Mouse (Mus musculus): ENCODE data around the gene Prkn. TPM values are rescaled to one million over a fixed set of nuclear protein-coding genes. Genes with fewer than 3 reads are reported as not detected.

Gene Prkn
- polyA plus RNA-seq, 1 experiment: 5.7 TPM

GRCm38 (mm10) chr17:10887924-10888323 lies 47.7 kb downstream of the Prkn start:
- TF ChIP-seq POLR2A (IDR thresholded peaks at IDR 0.05; ENCODE audit: borderline replicate concordance, extremely low read depth, insufficient read depth, insufficient read length, poor library complexity, severe bottlenecking) (no peak), CTCF (IDR thresholded peaks at IDR 0.05; ENCODE audit: borderline replicate concordance, extremely low read depth, insufficient read depth, insufficient read length) (no peak)
- DNase-seq (ENCODE audit: low read depth): peak; percentile 45

DNA sequence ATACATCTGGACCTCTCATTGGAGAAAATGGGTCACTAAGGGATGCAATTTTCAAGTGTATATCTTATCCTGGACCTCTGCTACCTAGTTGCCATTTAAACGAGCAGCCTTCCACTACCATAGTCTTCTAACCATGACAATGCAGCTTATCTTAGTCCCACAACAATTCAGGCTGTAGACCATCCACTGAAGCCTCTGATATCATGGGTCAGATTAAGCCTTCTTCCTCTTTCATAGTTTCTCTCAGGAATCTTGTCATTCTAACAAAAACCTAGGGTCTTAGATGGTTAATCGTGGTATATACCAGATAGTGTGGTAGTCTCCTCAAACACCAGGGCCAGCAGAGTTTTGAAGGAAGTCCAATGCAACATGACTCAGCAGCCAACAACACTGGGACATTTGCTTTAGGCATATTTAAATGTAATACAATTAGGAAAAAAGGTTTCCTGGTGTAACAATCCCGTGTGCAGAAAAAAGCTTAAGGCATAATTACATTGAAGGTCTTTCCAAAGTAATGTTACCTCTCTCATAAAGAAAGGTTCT lies 61.6 kb downstream of the Prkn start:
- no peak for DNase-seq (ENCODE audit: low read depth)
- TF ChIP-seq POLR2A (IDR thresholded peaks at IDR 0.05; ENCODE audit: borderline replicate concordance, extremely low read depth, insufficient read depth, insufficient read length, poor library complexity, severe bottlenecking) (no peak), CTCF (IDR thresholded peaks at IDR 0.05; ENCODE audit: borderline replicate concordance, extremely low read depth, insufficient read depth, insufficient read length) (no peak)

GRCm38 (mm10) chr17:10936698-10937097 lies 96.5 kb downstream of the Prkn start:
- DNase-seq (ENCODE audit: low read depth): no peak
- TF ChIP-seq CTCF (IDR thresholded peaks at IDR 0.05; ENCODE audit: borderline replicate concordance, extremely low read depth, insufficient read depth, insufficient read length) (no peak), POLR2A (IDR thresholded peaks at IDR 0.05; ENCODE audit: borderline replicate concordance, extremely low read depth, insufficient read depth, insufficient read length, poor library complexity, severe bottlenecking) (no peak)

DNA sequence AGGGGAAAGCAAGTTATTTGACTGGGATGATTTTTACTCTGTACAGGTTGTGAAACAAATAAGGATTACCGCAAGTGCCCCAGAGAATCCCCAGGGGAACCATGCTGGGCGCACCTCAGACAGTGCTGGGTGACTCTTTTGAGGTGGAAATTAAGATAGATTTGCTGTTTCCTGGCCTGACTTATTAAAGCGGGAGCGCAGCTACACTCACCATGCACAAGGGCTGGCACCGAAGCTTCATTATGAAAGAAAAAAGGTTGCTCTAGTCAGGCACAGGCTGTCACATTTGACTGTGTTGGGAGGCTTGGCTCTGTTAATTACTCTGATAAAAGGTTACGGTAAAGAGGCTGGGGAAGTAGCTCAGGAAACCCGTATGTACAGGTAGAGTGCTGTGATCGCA lies 97.7 kb downstream of the Prkn start:
- TF ChIP-seq POLR2A (IDR thresholded peaks at IDR 0.05; ENCODE audit: borderline replicate concordance, extremely low read depth, insufficient read depth, insufficient read length, poor library complexity, severe bottlenecking) (no peak), CTCF (IDR thresholded peaks at IDR 0.05; ENCODE audit: borderline replicate concordance, extremely low read depth, insufficient read depth, insufficient read length) (no peak)
- DNase-seq (ENCODE audit: low read depth): peak; percentile 56

DNA sequence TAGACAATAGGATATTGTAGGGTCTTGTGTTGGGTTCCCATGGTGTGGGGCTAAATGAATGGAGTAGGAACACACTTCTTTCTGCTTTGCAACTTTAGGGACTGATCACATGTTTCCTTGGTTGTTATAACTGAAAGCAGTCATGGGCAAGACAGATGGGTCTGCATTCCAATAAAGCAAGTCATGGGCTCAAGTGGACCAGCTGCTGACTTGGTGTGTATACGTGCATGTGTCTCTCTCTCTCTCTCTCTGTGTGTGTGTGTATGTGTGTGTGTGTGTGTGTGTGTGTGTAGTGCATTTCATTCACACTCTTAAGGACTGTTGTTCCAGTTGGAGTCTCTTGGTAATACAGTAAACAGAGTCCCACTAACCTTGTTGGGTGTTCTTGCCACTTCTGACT lies 98.6 kb downstream of the Prkn start:
- DNase-seq (ENCODE audit: low read depth): peak; percentile 13
- TF ChIP-seq POLR2A (IDR thresholded peaks at IDR 0.05; ENCODE audit: borderline replicate concordance, extremely low read depth, insufficient read depth, insufficient read length, poor library complexity, severe bottlenecking) (no peak), CTCF (IDR thresholded peaks at IDR 0.05; ENCODE audit: borderline replicate concordance, extremely low read depth, insufficient read depth, insufficient read length) (no peak)

GRCm38 (mm10) chr17:10946552-10946951 lies 106.4 kb downstream of the Prkn start:
- peak; percentile 7 for DNase-seq (ENCODE audit: low read depth)
- no peak for TF ChIP-seq CTCF (IDR thresholded peaks at IDR 0.05; ENCODE audit: borderline replicate concordance, extremely low read depth, insufficient read depth, insufficient read length)
- no peak for TF ChIP-seq POLR2A (IDR thresholded peaks at IDR 0.05; ENCODE audit: borderline replicate concordance, extremely low read depth, insufficient read depth, insufficient read length, poor library complexity, severe bottlenecking)

- DNase-seq (ENCODE audit: low read depth): no peak
- TF ChIP-seq POLR2A (IDR thresholded peaks at IDR 0.05; ENCODE audit: borderline replicate concordance, extremely low read depth, insufficient read depth, insufficient read length, poor library complexity, severe bottlenecking) (no peak), CTCF (IDR thresholded peaks at IDR 0.05; ENCODE audit: borderline replicate concordance, extremely low read depth, insufficient read depth, insufficient read length) (no peak)
These were observed 107.4 kb downstream of the Prkn start for GRCm38 (mm10) chr17:10947614-10948013.

GRCm38 (mm10) chr17:10959066-10959864 lies 119.1 kb downstream of the Prkn start:
- TF ChIP-seq POLR2A (IDR thresholded peaks at IDR 0.05; ENCODE audit: borderline replicate concordance, extremely low read depth, insufficient read depth, insufficient read length, poor library complexity, severe bottlenecking): no peak
- TF ChIP-seq CTCF (IDR thresholded peaks at IDR 0.05; ENCODE audit: borderline replicate concordance, extremely low read depth, insufficient read depth, insufficient read length): no peak
- peak; percentile 62 for DNase-seq (ENCODE audit: low read depth)

DNA sequence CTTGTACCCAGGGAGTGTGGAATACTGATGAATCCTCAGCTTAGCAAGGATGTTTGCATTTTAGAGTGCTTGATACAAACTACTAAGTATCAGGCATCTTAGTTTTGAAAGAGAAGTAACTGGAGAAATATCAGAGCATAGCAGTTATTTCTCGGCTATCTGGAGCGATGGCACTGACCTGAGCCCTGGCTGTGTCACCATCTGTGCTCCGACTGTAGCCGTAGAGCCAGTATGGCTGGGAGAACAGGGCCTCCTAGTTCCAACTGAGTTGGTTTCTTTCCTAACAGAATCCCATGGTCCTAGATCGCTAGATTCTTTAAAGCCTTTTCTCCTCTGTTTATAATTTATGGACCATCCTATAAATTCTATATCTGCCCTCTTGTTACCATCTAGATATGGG lies 122.0 kb downstream of the Prkn start:
- TF ChIP-seq POLR2A (IDR thresholded peaks at IDR 0.05; ENCODE audit: borderline replicate concordance, extremely low read depth, insufficient read depth, insufficient read length, poor library complexity, severe bottlenecking): no peak
- no peak for DNase-seq (ENCODE audit: low read depth)

DNA sequence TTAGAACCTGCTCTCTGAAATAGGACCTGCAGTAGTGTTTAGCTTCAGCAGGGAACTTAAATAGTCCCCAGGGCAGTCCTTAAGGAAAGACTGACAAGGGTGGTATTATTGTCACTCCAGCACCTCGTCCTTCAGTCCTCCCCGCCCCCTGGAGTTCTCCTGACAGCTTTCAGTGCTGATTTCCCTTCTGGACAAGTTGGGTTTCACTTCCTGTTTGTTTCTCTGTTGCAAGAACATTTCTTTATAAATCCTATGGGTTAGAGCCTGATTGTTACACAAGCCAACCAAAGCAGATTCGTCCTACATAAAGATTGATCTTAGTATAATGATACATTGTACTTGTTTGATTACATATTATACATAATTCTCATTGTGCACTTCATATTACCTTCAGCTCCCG lies 142.0 kb downstream of the Prkn start:
- no peak for DNase-seq (ENCODE audit: low read depth)
- no peak for TF ChIP-seq POLR2A (IDR thresholded peaks at IDR 0.05; ENCODE audit: borderline replicate concordance, extremely low read depth, insufficient read depth, insufficient read length, poor library complexity, severe bottlenecking)
- TF ChIP-seq CTCF (IDR thresholded peaks at IDR 0.05; ENCODE audit: borderline replicate concordance, extremely low read depth, insufficient read depth, insufficient read length): no peak

- TF ChIP-seq POLR2A (IDR thresholded peaks at IDR 0.05; ENCODE audit: borderline replicate concordance, extremely low read depth, insufficient read depth, insufficient read length, poor library complexity, severe bottlenecking) (no peak), CTCF (IDR thresholded peaks at IDR 0.05; ENCODE audit: borderline replicate concordance, extremely low read depth, insufficient read depth, insufficient read length) (no peak)
- peak; percentile 79 for DNase-seq (ENCODE audit: low read depth)
These were observed 146.9 kb downstream of the Prkn start for GRCm38 (mm10) chr17:10987040-10987439.

- no peak for DNase-seq (ENCODE audit: low read depth)
- TF ChIP-seq POLR2A (IDR thresholded peaks at IDR 0.05; ENCODE audit: borderline replicate concordance, extremely low read depth, insufficient read depth, insufficient read length, poor library complexity, severe bottlenecking) (no peak), CTCF (IDR thresholded peaks at IDR 0.05; ENCODE audit: borderline replicate concordance, extremely low read depth, insufficient read depth, insufficient read length) (no peak)
These were observed 157.1 kb downstream of the Prkn start for GRCm38 (mm10) chr17:10997291-10997690.
